In genomic region chr11:44529200-44529599, GRCm38 (mm10) we compare ENCODE assay signal across 11 mouse cellular contexts. TPM values are rescaled to one million over a fixed set of nuclear protein-coding genes. Genes with fewer than 3 reads are reported as not detected.
DNase-seq lines count a peak whose midpoint lies in the region; ATAC-seq and TF ChIP-seq lines count a peak whose summit lies in the region.
"Had no signal": no experiment of that assay in that cellular context is flagged by ENCODE, and none has a peak within 500 bp of the region (broad histone marks: within the 10 kb centered on the region; RNA-seq: fewer than 3 reads in every experiment).

No protein-coding gene starts in this region.

- no peak for TF ChIP-seq POLR2A in CH12.LX (IDR thresholded peaks at IDR 0.05; ENCODE audit: low read depth, low read length)
- TF ChIP-seq POLR2A in liver, adult 2 months (IDR thresholded peaks at IDR 0.05; ENCODE audit: extremely low read depth, insufficient read depth, low read length), result no peak

- ATAC-seq in hindbrain, embryonic 14.5 days (ENCODE audit: low FRiP score), result no peak
- no peak for ATAC-seq in midbrain, embryonic 11.5 days (ENCODE audit: low FRiP score)

- DNase-seq in 416B (ENCODE audit: low read depth) (peak; percentile 27), CH12.LX (ENCODE audit: extremely low read depth) (peak; percentile 57)
- peak; percentile 23 for DNase-seq in liver, adult 2 months (ENCODE audit: extremely low read depth, low read depth, low spot score)
- peak; percentile 16 to 76 for DNase-seq in natural killer cell, adult 2 months (ENCODE audit: low spot score in 2 of 2)
- no peak for DNase-seq in layer of hippocampus, postnatal 14 days (ENCODE audit: low spot score in 2 of 2)
- no peak for DNase-seq in hindbrain, embryonic 14.5 days (ENCODE audit: low spot score)
- DNase-seq in midbrain, embryonic 11.5 days (ENCODE audit: low spot score, missing footprints), result no peak
- no peak for DNase-seq in urinary bladder, postnatal 25 days (ENCODE audit: low spot score)
- DNase-seq: gastrocnemius, postnatal 36 days; kidney, postnatal 4 days; midbrain, embryonic 14.5 days had no signal

- WGBS in liver, adult 2 months, result 74% methylated on average over 12 of the region's 12 CpGs
- WGBS in hindbrain, embryonic 14.5 days, result 91% methylated on average over 12 of the region's 12 CpGs
- WGBS in midbrain, embryonic 11.5 days, result 92% methylated on average over 12 of the region's 12 CpGs

- peaks cover 19 to 44% of the 10 kb centered on the region in 2 experiments for H3K4me1 ChIP-seq in CH12.LX (ENCODE audit: control insufficient read depth in 1 of 2, insufficient read depth in 2 of 2)
- peaks cover 2% of the 10 kb centered on the region; the same call in 1 of the 2 replicates for H3K4me1 ChIP-seq in liver, adult 2 months (ENCODE audit: control insufficient read depth, insufficient read depth, low read length)
- no peaks in the 10 kb centered on the region; the same call in 1 of the 2 replicates for H3K4me1 ChIP-seq in hindbrain, embryonic 14.5 days (replicated peaks; ENCODE audit: control insufficient read depth, insufficient read depth, low read length)
- H3K4me1 ChIP-seq in midbrain, embryonic 11.5 days (ENCODE audit: control insufficient read depth, insufficient read depth, low read length), result no peaks in the 10 kb centered on the region

- H3K27ac ChIP-seq in CH12.LX (ENCODE audit: insufficient read depth, low read depth), result no peak overlapping the region
- no peak overlapping the region for H3K27ac ChIP-seq in liver, adult 2 months (replicated peaks; ENCODE audit: insufficient read depth, low read depth, low read length)
- H3K27ac ChIP-seq in hindbrain, embryonic 14.5 days, result no peak overlapping the region
- no peak overlapping the region for H3K27ac ChIP-seq in midbrain, embryonic 11.5 days (ENCODE audit: low read depth, low read length)

- no peak overlapping the region for H3K4me2 ChIP-seq in CH12.LX (ENCODE audit: insufficient read depth, low read depth, poor library complexity, severe bottlenecking)
- H3K4me2 ChIP-seq in hindbrain, embryonic 14.5 days (replicated peaks), result no peak overlapping the region
- no peak overlapping the region for H3K4me2 ChIP-seq in midbrain, embryonic 11.5 days

- peaks cover 62 to 87% of the 10 kb centered on the region in 2 experiments for H3K36me3 ChIP-seq in CH12.LX (replicated peaks in 1 of 2; ENCODE audit: control insufficient read depth in 1 of 2, insufficient read depth in 1 of 2, low read length in 1 of 2)
- H3K36me3 ChIP-seq in liver, adult 2 months (ENCODE audit: control insufficient read depth, insufficient read depth, low read length), result peaks cover 18% of the 10 kb centered on the region
- H3K36me3 ChIP-seq in hindbrain, embryonic 14.5 days (replicated peaks; ENCODE audit: control insufficient read depth, insufficient read depth), result peaks cover 81% of the 10 kb centered on the region
- peaks cover 22% of the 10 kb centered on the region for H3K36me3 ChIP-seq in midbrain, embryonic 11.5 days (ENCODE audit: control insufficient read depth, insufficient read depth, low read length)

- H3K4me3 ChIP-seq in CH12.LX (replicated peaks in 1 of 3; ENCODE audit: low read depth in 2 of 3, low read length in 2 of 3, poor library complexity in 1 of 3), result no peak overlapping the region
- no peak overlapping the region for H3K4me3 ChIP-seq in liver, adult 2 months (ENCODE audit: insufficient read depth, low read depth, low read length)
- H3K4me3 ChIP-seq in hindbrain, embryonic 14.5 days (replicated peaks; ENCODE audit: low read length), result no peak overlapping the region
- no peak overlapping the region for H3K4me3 ChIP-seq in midbrain, embryonic 11.5 days (ENCODE audit: low read depth, low read length)

- TF ChIP-seq CTCF in CH12.LX (conservative IDR thresholded peaks at IDR 0.05 in 1 of 2, IDR thresholded peaks at IDR 0.05 in 1 of 2; ENCODE audit: low read depth in 2 of 2, low read length in 2 of 2), result no peak
- no peak for TF ChIP-seq CTCF in liver, adult 2 months (IDR thresholded peaks at IDR 0.05; ENCODE audit: low read depth, low read length)

- H3K79me2 ChIP-seq in CH12.LX (replicated peaks; ENCODE audit: control insufficient read depth, extremely low read depth, insufficient read depth, poor library complexity, severe bottlenecking), result peaks cover 43% of the 10 kb centered on the region
- H3K79me2 ChIP-seq in liver, adult 2 months (ENCODE audit: control insufficient read depth, insufficient read depth, low read length), result peaks cover 5% of the 10 kb centered on the region

- H3K9me3 ChIP-seq in CH12.LX (replicated peaks; ENCODE audit: low read length), result peaks cover 2% of the 10 kb centered on the region
- no peaks in the 10 kb centered on the region for H3K9me3 ChIP-seq in hindbrain, embryonic 14.5 days (ENCODE audit: control insufficient read depth, low read length)
- H3K9me3 ChIP-seq in midbrain, embryonic 11.5 days (ENCODE audit: control insufficient read depth, low read length), result no peaks in the 10 kb centered on the region

- no peak overlapping the region for H3K9ac ChIP-seq in CH12.LX (ENCODE audit: insufficient read depth, low read depth)
- H3K9ac ChIP-seq in liver, adult 2 months (ENCODE audit: low read depth, low read length), result no peak overlapping the region
- no peak overlapping the region for H3K9ac ChIP-seq in hindbrain, embryonic 14.5 days
- H3K9ac ChIP-seq in midbrain, embryonic 11.5 days (ENCODE audit: low read length), result no peak overlapping the region

- TF ChIP-seq EP300 in CH12.LX (IDR thresholded peaks at IDR 0.05; ENCODE audit: low read length), result no peak

- in situ Hi-C loops in CH12.LX (cut with MboI; ENCODE audit: low pct_ligation_motif_present, low pct_unique_long_range_greater_than_20kb, low sequenced_read_pairs), result no loop called here

- H3K27me3 ChIP-seq in CH12.LX (replicated peaks), result no peaks in the 10 kb centered on the region
- no peaks in the 10 kb centered on the region for H3K27me3 ChIP-seq in liver, adult 2 months (ENCODE audit: control insufficient read depth, insufficient read depth, low read length)
- no peaks in the 10 kb centered on the region for H3K27me3 ChIP-seq in hindbrain, embryonic 14.5 days (ENCODE audit: control insufficient read depth, insufficient read depth, low read length)
- no peaks in the 10 kb centered on the region for H3K27me3 ChIP-seq in midbrain, embryonic 11.5 days (ENCODE audit: control insufficient read depth, insufficient read depth, low read length)

- dilution Hi-C loops in CH12.LX (cut with MboI; ENCODE audit: extremely low pct_ligation_motif_present, extremely low pct_unique_long_range_greater_than_20kb, low sequenced_read_pairs), result no loop called here

- no peak for TF ChIP-seq RAD21 in CH12.LX (IDR thresholded peaks at IDR 0.05; ENCODE audit: low read depth, low read length)

TF ChIP-seq in CH12.LX, 34 proteins besides CTCF, POLR2A, EP300 and RAD21:
- TF ChIP-seq UBTF (IDR thresholded peaks at IDR 0.05; ENCODE audit: low read depth, low read length) (no peak), E2F4 (IDR thresholded peaks at IDR 0.05; ENCODE audit: insufficient replicate concordance, low read depth, low read length) (no peak), TBP (conservative IDR thresholded peaks at IDR 0.05; ENCODE audit: low read depth, low read length) (no peak), USF1 (IDR thresholded peaks at IDR 0.05; ENCODE audit: low read depth, low read length) (no peak), MYC (IDR thresholded peaks at IDR 0.05; ENCODE audit: low read depth, low read length) (no peak), MXI1 (IDR thresholded peaks at IDR 0.05; ENCODE audit: low read depth, low read length) (no peak), TCF12 (IDR thresholded peaks at IDR 0.05; ENCODE audit: low read depth, low read length) (no peak), ELF1 (IDR thresholded peaks at IDR 0.05; ENCODE audit: low read depth, low read length) (peak; percentile 24; the same call in 1 of the 2 replicates)

RNA-seq across cellular contexts. Expression of gene Rnf145, which starts 10.4 kb away (rescaled TPM):
- total RNA-seq in CH12.LX (2012; rRNA removed) (38.4 and 44.5 TPM in 2 replicates), CH12.LX (2014; rRNA removed) (52.8 and 60.5 TPM in 2 replicates)
- polyA plus RNA-seq in CH12.LX (2012; ENCODE audit: insufficient read length, low read depth), result 44.3 and 46.3 TPM in 2 replicates
- total RNA-seq in liver, adult 2 months (2014; rRNA removed), result 18.0 and 24.0 TPM in 2 replicates
- polyA plus RNA-seq in liver, adult 2 months (2012; rRNA removed), result 9.1 and 17.0 TPM in 2 replicates
- total RNA-seq in layer of hippocampus, postnatal 14 days (2021), result 100 to 1,000 TPM; 102 to 103 TPM
- 134 and 141 TPM in 2 replicates for polyA plus RNA-seq in hindbrain, embryonic 14.5 days (2014; fragmentation: Nextera tagmentation; extraction: Ambion mirVana)
- polyA plus RNA-seq in midbrain, embryonic 11.5 days (2014; fragmentation: Nextera tagmentation; extraction: Ambion mirVana), result 150 and 154 TPM in 2 replicates

RNA-seq across cellular contexts. Expression of gene Ublcp1, which starts 58.9 kb away (rescaled TPM):
- total RNA-seq in CH12.LX (2012; rRNA removed) (18.9 and 20.2 TPM in 2 replicates), CH12.LX (2014; rRNA removed) (34.1 and 45.6 TPM in 2 replicates)
- polyA plus RNA-seq in CH12.LX (2012; ENCODE audit: insufficient read length, low read depth), result 24.9 and 26.7 TPM in 2 replicates
- total RNA-seq in liver, adult 2 months (2014; rRNA removed), result 29.9 and 35.0 TPM in 2 replicates
- polyA plus RNA-seq in liver, adult 2 months (2012; rRNA removed), result 6.2 and 6.7 TPM in 2 replicates
- 10 to 100 TPM; 42.9 to 46.1 TPM for total RNA-seq in layer of hippocampus, postnatal 14 days (2021)
- polyA plus RNA-seq in hindbrain, embryonic 14.5 days (2014; fragmentation: Nextera tagmentation; extraction: Ambion mirVana), result 62.1 and 65.9 TPM in 2 replicates
- polyA plus RNA-seq in midbrain, embryonic 11.5 days (2014; fragmentation: Nextera tagmentation; extraction: Ambion mirVana), result 79.2 and 85.3 TPM in 2 replicates

Comparison
In these comparisons a context has a peak if more than half of its experiments do, and no peak if none do; other contexts are left out.
1. DNase-seq: peak in 416B (single experiment), CH12.LX (single experiment), liver, adult 2 months (single experiment) and natural killer cell, adult 2 months (2 of 2); none in layer of hippocampus, postnatal 14 days (0 of 2), hindbrain, embryonic 14.5 days (single experiment), midbrain, embryonic 11.5 days (single experiment) and urinary bladder, postnatal 25 days (single experiment).